Mouse (Mus musculus) bone marrow macrophage, adult 2 months (primary cell): Measurements from ENCODE around the gene Pard3.

Source experiments
- CTCF ChIP-seq: IDR thresholded peaks from 2 replicates; pipeline ENCODE4 v1.5.1; 2012; ENCODE audit warnings: low read depth, mild to moderate bottlenecking, low read length, moderate library complexity
- POLR2A ChIP-seq: IDR thresholded peaks from 2 replicates; pipeline ENCODE4 v1.6.1; 2012; ENCODE audit warnings: mild to moderate bottlenecking, low read depth, low read length, borderline replicate concordance

GRCm38 (mm10) chr8:127330258-127331187 is 266.8 kb downstream of the Pard3 start:
- TF ChIP-seq POLR2A (no peak), CTCF (no peak)
